Mouse (Mus musculus) embryonic facial prominence, embryonic 11.5 days (tissue): ENCODE measurements around the gene Ddr2. TPM values are rescaled to one million over a fixed set of nuclear protein-coding genes. Genes with fewer than 3 reads are reported as not detected.

Experiments used
- ATAC-seq: fragments of 200-750 bp; cut with Nextera tagmentation; replicated peaks from 2 replicates; pipeline ENCODE4 v1.8.0; 2017; ENCODE audit warnings: low read depth; ENCODE audit not compliant: insufficient number of reproducible peaks, low FRiP score, low TSS enrichment
- DNase-seq: peaks from one replicate; pipeline ENCODE4 v3.0.0-alpha.2; 2015; ENCODE audit warnings: low spot score
- H3K27ac ChIP-seq: fragments of 300-500 bp; sonication (generic); replicated peaks from 2 replicates; pipeline ENCODE4 v1.5.1; 2014; ENCODE audit warnings: mild to moderate bottlenecking, low read depth, low read length, control low read depth
- H3K27me3 ChIP-seq: fragments of 300-500 bp; sonication (generic); 2 replicates; pipeline ENCODE4 v1.6.1; 2014; ENCODE audit warnings: mild to moderate bottlenecking, low read length, moderate library complexity, mixed read lengths; ENCODE audit not compliant: control insufficient read depth, insufficient read depth
- H3K36me3 ChIP-seq: fragments of 300-500 bp; sonication (generic); replicated peaks from 2 replicates; pipeline ENCODE4 v1.6.1; 2014; ENCODE audit warnings: low read depth, mild to moderate bottlenecking, low read length, moderate library complexity, mixed read lengths; ENCODE audit not compliant: control insufficient read depth, insufficient read depth
- H3K4me1 ChIP-seq: fragments of 300-500 bp; sonication (generic); 2 replicates; pipeline ENCODE4 v1.6.1; 2014; ENCODE audit warnings: low read length, mixed read lengths; ENCODE audit not compliant: control insufficient read depth, insufficient read depth
- H3K4me2 ChIP-seq: fragments of 300-500 bp; sonication (generic); 2 replicates; pipeline ENCODE4 v1.6.1; 2014; ENCODE audit warnings: low read depth, mild to moderate bottlenecking, control low read depth, low read length, moderate library complexity
- H3K4me3 ChIP-seq: fragments of 300-500 bp; sonication (generic); 2 replicates; pipeline ENCODE4 v1.5.1; 2014; ENCODE audit warnings: low read depth, low read length, control low read depth
- H3K9ac ChIP-seq: fragments of 300-500 bp; sonication (generic); replicated peaks from 2 replicates; pipeline ENCODE4 v1.6.1; 2014; ENCODE audit warnings: mild to moderate bottlenecking, control low read depth, low read length
- H3K9me3 ChIP-seq: fragments of 300-500 bp; sonication (generic); replicated peaks from 2 replicates; pipeline ENCODE4 v1.6.1; 2016; ENCODE audit warnings: mild to moderate bottlenecking, low read length, inconsistent platforms, mixed read lengths; ENCODE audit not compliant: control insufficient read depth
- WGBS: fragments of 180-500 bp; shearing (Covaris S2); extraction: QIAGEN DNeasy Blood & Tissue Kit; methylation state at CpG from one replicate; pipeline ENCODE4 v1.1.7; 2014; 5-methylcytosine and 5-hydroxymethylcytosine counted together
- polyA plus RNA-seq: library from polyadenylated mRNA; unstranded; fragments of >200 nt; fragmentation: Nextera tagmentation; extraction: Ambion mirVana; gene quantifications from 2 replicates; pipeline ENCODE4 v1.2.1, GENCODE M21; 2014

The Ddr2 gene
- 78.7 and 87.5 TPM in 2 replicates for polyA plus RNA-seq

DNA sequence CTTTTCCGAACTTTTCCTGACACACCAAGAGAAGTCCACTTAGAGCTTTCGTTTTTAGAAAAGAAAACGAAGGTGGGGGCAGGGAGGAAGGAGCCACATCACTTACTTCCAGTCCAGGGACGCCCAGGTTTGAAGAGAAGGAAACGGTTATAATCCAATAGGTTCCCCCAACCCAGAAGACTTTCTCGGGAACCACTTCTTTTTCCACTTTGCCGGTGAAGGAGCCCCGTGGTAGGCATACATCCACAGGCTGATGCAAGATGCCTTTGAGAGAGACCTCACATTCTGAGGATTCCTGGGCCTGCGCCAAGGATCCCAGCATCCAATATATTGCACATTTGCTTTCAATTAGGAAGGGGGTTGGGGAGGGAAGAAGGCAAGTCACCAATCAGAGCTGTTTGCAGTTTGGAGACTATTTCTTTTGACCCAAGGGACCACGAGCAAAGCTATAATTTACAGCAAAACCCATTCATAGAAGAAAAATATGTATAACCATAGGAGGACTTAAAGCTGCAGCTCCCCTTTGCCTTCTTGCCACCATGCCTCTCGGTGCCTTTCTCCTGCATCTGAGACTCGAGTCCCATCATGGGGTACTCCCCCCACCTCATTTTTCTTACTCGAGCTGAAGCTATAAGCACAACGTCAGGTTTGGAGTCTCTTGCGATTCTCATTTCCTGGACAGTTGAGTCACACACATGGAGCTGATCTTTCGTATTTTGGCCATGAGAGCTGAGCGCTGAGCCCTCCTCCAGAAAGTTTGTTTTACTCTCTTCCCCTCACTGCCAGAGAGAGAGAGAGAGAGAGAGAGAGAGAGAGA, at the start of gene Ddr2:
Gene Ddr2, minus strand, starts transcription at position 247 of the 817 bp plus-strand sequence.
- H3K4me1 ChIP-seq = peaks cover 4% of the 10 kb centered on the region; the same call in 1 of the 2 replicates
- peak within 1 kb of the TSS; percentile 75 for H3K9ac ChIP-seq
- peak within 1 kb of the TSS; percentile 53 for H3K4me3 ChIP-seq
- no peaks in the 10 kb centered on the region for H3K27me3 ChIP-seq
- DNase-seq (peak; percentile 93), ATAC-seq (peak; percentile 89)
- WGBS = 30% methylated on average over 17 of the region's 17 CpGs
- H3K4me2 ChIP-seq = peak within 1 kb of the TSS; percentile 65
- H3K27ac ChIP-seq = peak within 1 kb of the TSS; percentile 92
- no peaks in the 10 kb centered on the region for H3K9me3 ChIP-seq
- no peaks in the 10 kb centered on the region for H3K36me3 ChIP-seq

DNA sequence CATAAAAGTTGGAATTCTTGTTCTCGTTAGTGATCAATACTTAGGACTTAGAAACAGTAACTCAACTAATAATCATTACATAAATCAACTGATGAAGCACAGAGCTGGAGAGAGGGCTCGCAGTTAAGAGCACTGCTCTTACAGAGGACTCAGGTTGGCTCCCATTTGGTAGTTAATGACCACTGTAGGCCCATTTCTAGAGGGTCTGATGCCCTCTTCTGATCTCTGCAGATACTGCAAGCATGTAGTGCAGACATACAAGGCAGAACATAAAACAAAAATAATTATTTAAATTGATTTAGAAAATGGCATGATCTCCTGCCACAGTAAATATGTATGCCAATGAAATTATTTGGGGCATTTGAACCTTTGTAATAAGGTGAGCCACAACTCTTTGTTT, 49.1 kb upstream of the Ddr2 start:
- Histone ChIP-seq H3K36me3 (peaks cover 2% of the 10 kb centered on the region; the same call in 1 of the 2 replicates), H3K9me3 (no peaks in the 10 kb centered on the region), H3K27me3 (no peaks in the 10 kb centered on the region), H3K4me1 (no peaks in the 10 kb centered on the region), H3K4me2 (no peak overlapping the region), H3K27ac (no peak overlapping the region), H3K9ac (no peak overlapping the region), H3K4me3 (no peak overlapping the region)
- WGBS = 93% methylated on average over 2 of the region's 2 CpGs
- ATAC-seq (no peak), DNase-seq (no peak)

DNA sequence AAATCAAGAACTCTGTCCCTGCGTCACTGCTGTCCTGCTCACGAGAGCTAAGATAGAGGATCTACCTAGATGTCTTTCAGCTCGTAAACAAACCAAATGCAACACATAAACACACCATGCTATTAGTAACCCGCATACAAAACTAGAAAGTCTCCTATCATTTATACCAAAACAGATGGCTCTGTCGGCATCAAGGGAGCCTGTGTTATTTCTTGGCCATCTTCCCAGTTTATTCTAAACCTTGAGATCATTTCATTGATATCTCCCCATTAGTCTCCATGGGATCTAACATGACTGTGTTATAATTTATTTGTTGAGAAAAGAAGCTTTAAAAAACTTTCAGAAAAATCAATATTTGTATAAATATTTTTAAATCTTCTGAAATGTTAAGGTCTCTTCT, 45.2 kb upstream of the Ddr2 start:
- no peak overlapping the region for H3K4me2 ChIP-seq
- 93% methylated on average over 5 of the region's 5 CpGs for WGBS
- ATAC-seq = no peak

DNA sequence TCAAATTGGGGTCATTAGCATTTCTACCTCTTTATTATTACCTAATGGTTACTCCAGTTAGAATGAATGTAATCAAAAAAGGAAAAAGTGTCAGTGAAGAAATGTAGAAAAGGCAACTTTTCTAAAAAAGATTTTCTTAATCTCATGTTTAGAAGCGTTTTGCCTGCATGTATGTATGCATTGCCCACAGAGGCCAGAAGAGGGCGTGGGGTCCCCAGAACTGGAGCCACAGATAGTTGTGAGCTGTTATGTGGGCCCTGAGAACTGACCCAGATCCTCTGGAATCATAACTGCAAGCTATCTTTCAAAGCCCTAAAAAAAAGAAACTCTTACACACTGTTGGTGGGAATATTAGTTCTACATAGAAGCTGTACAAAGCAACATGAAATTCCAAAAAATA, 44.7 kb upstream of the Ddr2 start:
- DNase-seq = no peak
- WGBS = 74% methylated on average over 2 of the region's 2 CpGs

More for the DNA sequence above, 45.2 kb upstream of the Ddr2 start:
- no peaks in the 10 kb centered on the region for H3K27me3 ChIP-seq
- no peak for DNase-seq
- H3K4me1 ChIP-seq = no peaks in the 10 kb centered on the region
- H3K4me3 ChIP-seq = no peak overlapping the region
- H3K9me3 ChIP-seq = no peaks in the 10 kb centered on the region
- H3K27ac ChIP-seq = no peak overlapping the region
- no peak overlapping the region for H3K9ac ChIP-seq
- H3K36me3 ChIP-seq = peaks cover 2% of the 10 kb centered on the region; the same call in 1 of the 2 replicates

DNA sequence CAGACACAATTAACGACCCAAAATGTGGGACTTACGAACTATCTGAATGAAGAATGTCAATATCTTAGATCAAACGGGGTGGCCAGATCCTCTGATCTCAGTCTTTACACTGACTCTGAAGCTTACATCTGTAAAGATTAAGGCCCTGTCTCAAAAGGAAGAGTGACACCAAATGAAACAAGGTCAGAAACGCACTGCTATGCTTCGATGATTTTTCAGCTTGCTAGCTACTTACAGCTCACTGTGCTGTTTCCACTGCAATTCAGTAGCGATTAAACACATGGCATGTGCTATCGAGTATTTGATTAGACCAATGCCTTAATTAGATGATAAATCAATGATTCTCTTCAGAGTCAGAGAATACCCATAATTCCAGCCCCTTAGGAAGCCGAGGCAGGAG, 43.4 kb upstream of the Ddr2 start:
- no peak overlapping the region for H3K4me3 ChIP-seq
- 86% methylated on average over 8 of the region's 8 CpGs for WGBS
- DNase-seq = no peak

More for the DNA sequence above, 44.7 kb upstream of the Ddr2 start:
- Histone ChIP-seq H3K27ac (no peak overlapping the region), H3K9ac (no peak overlapping the region), H3K36me3 (peaks cover 2% of the 10 kb centered on the region; the same call in 1 of the 2 replicates), H3K27me3 (no peaks in the 10 kb centered on the region), H3K4me1 (no peaks in the 10 kb centered on the region), H3K4me3 (no peak overlapping the region), H3K9me3 (no peaks in the 10 kb centered on the region), H3K4me2 (no peak overlapping the region)
- no peak for ATAC-seq

DNA sequence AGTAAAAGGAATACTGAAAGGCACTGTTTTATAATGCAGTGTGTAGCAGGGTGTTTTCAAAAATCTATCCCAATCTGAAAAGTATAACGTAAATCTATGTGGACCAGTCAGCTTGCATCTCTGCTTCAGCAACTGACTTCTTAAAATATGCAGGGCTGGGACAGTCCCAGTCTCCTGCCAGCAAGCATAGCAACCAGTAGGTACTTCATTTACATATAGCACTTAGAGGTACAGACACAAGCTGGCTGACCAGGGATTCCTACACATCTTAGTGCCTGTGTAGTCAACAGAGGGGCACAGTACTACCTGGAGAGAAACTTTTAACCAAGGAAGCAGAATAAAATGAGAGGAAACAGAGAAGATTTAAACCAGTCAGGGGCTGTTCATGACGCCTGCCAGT, 42.0 kb upstream of the Ddr2 start:
- H3K4me2 ChIP-seq = no peak overlapping the region
- DNase-seq (no peak), ATAC-seq (no peak)
- no peaks in the 10 kb centered on the region for H3K27me3 ChIP-seq
- H3K4me3 ChIP-seq = no peak overlapping the region
- no peak overlapping the region for H3K9ac ChIP-seq
- no peak overlapping the region for H3K27ac ChIP-seq
- WGBS = 86% methylated on average over 2 of the region's 2 CpGs
- H3K4me1 ChIP-seq = no peaks in the 10 kb centered on the region
- no peaks in the 10 kb centered on the region for H3K9me3 ChIP-seq
- H3K36me3 ChIP-seq = peaks cover 2% of the 10 kb centered on the region; the same call in 1 of the 2 replicates

More for the DNA sequence above, 43.4 kb upstream of the Ddr2 start:
- H3K9me3 ChIP-seq = no peaks in the 10 kb centered on the region
- no peak overlapping the region for H3K4me2 ChIP-seq
- H3K36me3 ChIP-seq = peaks cover 2% of the 10 kb centered on the region; the same call in 1 of the 2 replicates
- ATAC-seq = no peak
- H3K4me1 ChIP-seq = no peaks in the 10 kb centered on the region
- no peak overlapping the region for H3K27ac ChIP-seq
- no peaks in the 10 kb centered on the region for H3K27me3 ChIP-seq
- no peak overlapping the region for H3K9ac ChIP-seq

DNA sequence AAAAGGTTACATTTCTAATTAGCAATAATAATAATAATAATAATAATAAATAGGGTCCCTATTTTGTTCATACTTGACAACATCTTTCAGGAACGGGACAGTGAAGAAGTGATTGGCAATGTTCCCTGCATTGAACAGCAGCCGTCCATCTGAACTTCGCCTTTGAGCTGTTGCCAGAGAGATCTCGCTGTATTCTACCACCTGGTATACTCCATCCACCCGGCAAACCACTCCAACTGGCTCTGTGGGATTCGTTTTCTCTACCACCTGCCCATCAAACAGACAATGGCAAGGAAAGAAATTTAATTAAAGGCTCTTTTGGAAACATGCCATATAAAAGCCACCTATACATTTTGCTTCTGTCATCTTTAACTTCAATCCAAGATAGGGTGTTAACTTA, 40.3 kb upstream of the Ddr2 start:
- no peaks in the 10 kb centered on the region for H3K4me1 ChIP-seq
- WGBS = 91% methylated on average over 6 of the region's 6 CpGs
- no peak for DNase-seq

DNA sequence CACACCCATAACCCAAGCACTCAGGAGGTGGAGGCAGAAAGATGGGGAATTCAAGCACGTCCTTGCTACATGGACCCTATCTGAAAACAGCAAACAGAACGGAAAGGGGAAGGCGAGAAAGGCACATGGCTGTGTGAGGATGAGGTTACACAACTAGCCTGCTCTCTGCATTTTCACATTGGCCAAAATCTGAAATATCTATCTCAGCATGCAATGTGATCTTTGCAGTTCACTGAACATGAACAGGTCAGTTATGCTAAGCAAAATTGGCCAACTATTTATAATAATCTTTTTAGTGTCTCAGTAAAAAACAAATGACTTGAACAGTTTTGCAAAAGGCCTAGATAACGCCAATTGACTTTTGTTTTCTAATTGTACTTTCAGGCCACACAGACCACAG, 39.2 kb upstream of the Ddr2 start:
- no peak overlapping the region for H3K4me2 ChIP-seq
- no peak for DNase-seq
- no peaks in the 10 kb centered on the region for H3K36me3 ChIP-seq
- H3K27me3 ChIP-seq = no peaks in the 10 kb centered on the region
- no peak overlapping the region for H3K27ac ChIP-seq
- H3K4me3 ChIP-seq = no peak overlapping the region
- H3K4me1 ChIP-seq = no peaks in the 10 kb centered on the region
- H3K9me3 ChIP-seq = no peaks in the 10 kb centered on the region
- no peak for ATAC-seq
- WGBS = 89% methylated on average over 4 of the region's 4 CpGs
- no peak overlapping the region for H3K9ac ChIP-seq

More for the DNA sequence above, 40.3 kb upstream of the Ddr2 start:
- no peaks in the 10 kb centered on the region for H3K27me3 ChIP-seq
- no peak overlapping the region for H3K27ac ChIP-seq
- H3K4me3 ChIP-seq = no peak overlapping the region
- no peak for ATAC-seq
- no peaks in the 10 kb centered on the region for H3K9me3 ChIP-seq
- H3K9ac ChIP-seq = no peak overlapping the region
- H3K4me2 ChIP-seq = no peak overlapping the region
- no peaks in the 10 kb centered on the region for H3K36me3 ChIP-seq
